Mouse (Mus musculus) CH12.LX (cell line): ENCODE data around the gene Itgb7. TPM values are rescaled to one million over a fixed set of nuclear protein-coding genes. Genes with fewer than 3 reads are reported as not detected.

Experiments
- DNase-seq: peaks from one replicate; pipeline ENCODE4 v3.0.0-alpha.2; 2013; ENCODE audit errors: extremely low read depth
- H3K27ac ChIP-seq: 2 replicates; pipeline ENCODE4 v1.5.1; 2012; ENCODE audit warnings: low read depth, mild to moderate bottlenecking, control low read depth, moderate library complexity; ENCODE audit not compliant: insufficient read depth
- H3K27me3 ChIP-seq: replicated peaks from 2 replicates; pipeline ENCODE3; 2012; ENCODE audit warnings: inconsistent platforms
- H3K36me3 ChIP-seq, 2 experiments: replicated peaks in 1 of 2; 2 replicates each; pipeline versions ENCODE3 to v1.6.1; 2012; ENCODE audit warnings: inconsistent platforms in 1 of 2, low read length in 1 of 2, mild to moderate bottlenecking in 1 of 2, mixed read lengths in 1 of 2, moderate library complexity in 1 of 2; ENCODE audit not compliant: control insufficient read depth in 1 of 2, insufficient read depth in 1 of 2
- H3K4me1 ChIP-seq, 2 experiments: 2 replicates each; pipeline ENCODE4 v1.6.1; 2012; ENCODE audit warnings: inconsistent platforms in 1 of 2, moderate library complexity in 1 of 2; ENCODE audit not compliant: insufficient read depth in 2 of 2, control insufficient read depth in 1 of 2
- H3K4me2 ChIP-seq: 2 replicates; pipeline ENCODE4 v1.6.1; 2012; ENCODE audit warnings: low read depth, mild to moderate bottlenecking, control low read depth; ENCODE audit not compliant: poor library complexity, insufficient read depth, severe bottlenecking
- H3K4me3 ChIP-seq, 3 experiments: fragments of 150-350 bp in 1 of 3; sonication (generic) in 1 of 3; replicated peaks in 1 of 3; 2 replicates each; pipeline versions ENCODE3 to v1.5.1; 2011 to 2012; ENCODE audit warnings: low read depth in 2 of 3, low read length in 2 of 3, mild to moderate bottlenecking in 2 of 3, moderate library complexity in 2 of 3, control low read depth in 1 of 3, improper control_type of control experiment in 1 of 3, inconsistent platforms in 1 of 3, mixed read lengths in 1 of 3; ENCODE audit not compliant: poor library complexity in 1 of 3
- H3K79me2 ChIP-seq: replicated peaks from 2 replicates; pipeline ENCODE4 v1.6.1; 2012; ENCODE audit warnings: mild to moderate bottlenecking, moderate library complexity; ENCODE audit not compliant: control insufficient read depth, poor library complexity, insufficient read depth, severe bottlenecking; ENCODE audit errors: extremely low read depth
- H3K9ac ChIP-seq: 2 replicates; pipeline ENCODE4 v1.6.1; 2012; ENCODE audit warnings: low read depth, mild to moderate bottlenecking, control low read depth, moderate library complexity; ENCODE audit not compliant: insufficient read depth
- H3K9me3 ChIP-seq: replicated peaks from 2 replicates; pipeline ENCODE3; 2012; ENCODE audit warnings: low read length, inconsistent platforms, mixed read lengths
- BHLHE40 ChIP-seq: IDR thresholded peaks from 2 replicates; pipeline ENCODE4 v1.6.1; 2011; ENCODE audit warnings: mild to moderate bottlenecking, low read depth, low read length, improper control_type of control experiment
- CHD1 ChIP-seq: IDR thresholded peaks from 2 replicates; pipeline ENCODE4 v1.6.1; 2012; ENCODE audit warnings: low read depth, low read length, improper control_type of control experiment, inconsistent platforms
- CHD2 ChIP-seq: IDR thresholded peaks from 2 replicates; pipeline ENCODE4 v1.6.1; 2011; ENCODE audit warnings: low read length, improper control_type of control experiment
- CTCF ChIP-seq, 2 experiments: IDR thresholded peaks in 1 of 2; conservative IDR thresholded peaks in 1 of 2; 2 replicates each; pipeline ENCODE4 v1.5.1; 2011 to 2012; ENCODE audit warnings: low read depth in 2 of 2, low read length in 2 of 2, improper control_type of control experiment in 1 of 2, inconsistent platforms in 1 of 2, mild to moderate bottlenecking in 1 of 2, moderate library complexity in 1 of 2
- ELF1 ChIP-seq: IDR thresholded peaks from 2 replicates; pipeline ENCODE4 v1.6.1; 2014; ENCODE audit warnings: low read depth, mild to moderate bottlenecking, inconsistent platforms, low read length, improper control_type of control experiment
- ETS1 ChIP-seq: conservative IDR thresholded peaks from 2 replicates; pipeline ENCODE4 v1.6.1; 2012; ENCODE audit warnings: low read depth, mild to moderate bottlenecking, inconsistent platforms, low read length, improper control_type of control experiment, moderate library complexity
- HCFC1 ChIP-seq: IDR thresholded peaks from 2 replicates; pipeline ENCODE4 v1.6.1; 2012; ENCODE audit warnings: low read depth, mild to moderate bottlenecking, inconsistent platforms, low read length, improper control_type of control experiment
- IRF4 ChIP-seq: IDR thresholded peaks from 2 replicates; pipeline ENCODE4 v1.6.1; 2014; ENCODE audit warnings: low read depth, mild to moderate bottlenecking, inconsistent platforms, low read length, improper control_type of control experiment
- JUND ChIP-seq: conservative IDR thresholded peaks from 2 replicates; pipeline ENCODE4 v1.6.1; 2011; ENCODE audit warnings: low read depth, low read length, improper control_type of control experiment
- KAT2A ChIP-seq: IDR thresholded peaks from 2 replicates; pipeline ENCODE4 v1.6.1; 2012; ENCODE audit warnings: low read length, improper control_type of control experiment, inconsistent platforms; ENCODE audit not compliant: insufficient replicate concordance
- MAFK ChIP-seq: IDR thresholded peaks from 2 replicates; pipeline ENCODE4 v1.6.1; 2011; ENCODE audit warnings: low read length, improper control_type of control experiment; ENCODE audit not compliant: insufficient replicate concordance
- MAZ ChIP-seq: IDR thresholded peaks from 2 replicates; pipeline ENCODE4 v1.6.1; 2012; ENCODE audit warnings: low read depth, mild to moderate bottlenecking, inconsistent platforms, low read length, improper control_type of control experiment, moderate library complexity
- MXI1 ChIP-seq: IDR thresholded peaks from 2 replicates; pipeline ENCODE4 v1.6.1; 2011; ENCODE audit warnings: mild to moderate bottlenecking, low read depth, low read length, improper control_type of control experiment
- MYC ChIP-seq: IDR thresholded peaks from 2 replicates; pipeline ENCODE4 v1.6.1; 2011; ENCODE audit warnings: low read depth, mild to moderate bottlenecking, improper control_type of control experiment, low read length
- NELFE ChIP-seq: IDR thresholded peaks from 2 replicates; pipeline ENCODE4 v1.6.1; 2011; ENCODE audit warnings: low read depth, low read length, improper control_type of control experiment
- NRF1 ChIP-seq: IDR thresholded peaks from 2 replicates; pipeline ENCODE4 v1.6.1; 2014; ENCODE audit warnings: low read depth, mild to moderate bottlenecking, inconsistent platforms, low read length, improper control_type of control experiment, moderate library complexity
- PAX5 ChIP-seq: IDR thresholded peaks from 2 replicates; pipeline ENCODE4 v1.6.1; 2012; ENCODE audit warnings: low read length, inconsistent platforms, mixed read lengths
- POLR2A ChIP-seq: IDR thresholded peaks from 2 replicates; pipeline ENCODE4 v1.6.1; 2011; ENCODE audit warnings: low read depth, mild to moderate bottlenecking, improper control_type of control experiment, low read length
- POLR2AphosphoS2 ChIP-seq: IDR thresholded peaks from 2 replicates; pipeline ENCODE4 v1.6.1; 2011; ENCODE audit warnings: low read depth, low read length, improper control_type of control experiment
- RAD21 ChIP-seq: IDR thresholded peaks from 2 replicates; pipeline ENCODE4 v1.6.1; 2011; ENCODE audit warnings: low read depth, mild to moderate bottlenecking, low read length, improper control_type of control experiment, moderate library complexity
- RCOR1 ChIP-seq: conservative IDR thresholded peaks from 2 replicates; pipeline ENCODE4 v1.6.1; 2012; ENCODE audit warnings: low read depth, mild to moderate bottlenecking, inconsistent platforms, low read length, improper control_type of control experiment
- SIN3A ChIP-seq: IDR thresholded peaks from 2 replicates; pipeline ENCODE4 v1.6.1; 2012; ENCODE audit warnings: low read length, improper control_type of control experiment, inconsistent platforms
- SMC3 ChIP-seq: IDR thresholded peaks from 2 replicates; pipeline ENCODE4 v1.6.1; 2011; ENCODE audit warnings: low read depth, low read length, improper control_type of control experiment
- TBP ChIP-seq: conservative IDR thresholded peaks from 2 replicates; pipeline ENCODE4 v1.6.1; 2011; ENCODE audit warnings: low read depth, low read length, improper control_type of control experiment
- UBTF ChIP-seq: IDR thresholded peaks from 2 replicates; pipeline ENCODE4 v1.6.1; 2012; ENCODE audit warnings: low read depth, mild to moderate bottlenecking, inconsistent platforms, low read length, improper control_type of control experiment, moderate library complexity
- USF2 ChIP-seq: conservative IDR thresholded peaks from 2 replicates; pipeline ENCODE4 v1.6.1; 2011; ENCODE audit warnings: low read depth, low read length, improper control_type of control experiment
- ZC3H11A ChIP-seq: IDR thresholded peaks from 2 replicates; pipeline ENCODE4 v1.6.1; 2012; ENCODE audit warnings: low read depth, mild to moderate bottlenecking, inconsistent platforms, low read length, improper control_type of control experiment
- ZKSCAN1 ChIP-seq: IDR thresholded peaks from 2 replicates; pipeline ENCODE4 v1.6.1; 2012; ENCODE audit warnings: low read depth, inconsistent platforms, low read length, improper control_type of control experiment, borderline replicate concordance
- ZMIZ1 ChIP-seq: IDR thresholded peaks from 2 replicates; pipeline ENCODE4 v1.6.1; 2012; ENCODE audit warnings: low read depth, mild to moderate bottlenecking, inconsistent platforms, low read length, improper control_type of control experiment
- ZNF384 ChIP-seq: IDR thresholded peaks from 2 replicates; pipeline ENCODE4 v1.6.1; 2012; ENCODE audit warnings: low read depth, low read length, improper control_type of control experiment, inconsistent platforms
- dilution Hi-C: fragments of 300-500 bp; cut with MboI; formaldehyde crosslinking; loops from 2 replicates; pipeline ENCODE4 v1.14.3; 2020; ENCODE audit warnings: low sequenced_read_pairs; ENCODE audit not compliant: extremely low pct_unique_long_range_greater_than_20kb, extremely low pct_ligation_motif_present
- in situ Hi-C: fragments of 300-500 bp; cut with MboI; formaldehyde crosslinking; loops from 3 replicates; pipeline ENCODE4 v1.14.3; 2019; ENCODE audit warnings: low sequenced_read_pairs, low pct_ligation_motif_present, low pct_unique_long_range_greater_than_20kb, mixed read lengths
- polyA plus RNA-seq: library from polyadenylated mRNA; unstranded; fragments of >175 nt; gene quantifications from 2 replicates; pipeline ENCODE4 v1.2.1, GENCODE M21; 2012; ENCODE audit warnings: low read depth; ENCODE audit not compliant: insufficient read length
- total RNA-seq, 2 experiments: library from RNA; depleted of rRNA; stranded (reverse); fragments of 300-350 nt in 1 of 2; fragments of >200 nt in 1 of 2; gene quantifications; 2 replicates each; pipeline ENCODE4 v1.2.3; 2012 to 2014

Itgb7 gene
- total and polyA plus RNA-seq, 3 experiments, result 1.8 to 17.7 (median 2.8) TPM

DNA sequence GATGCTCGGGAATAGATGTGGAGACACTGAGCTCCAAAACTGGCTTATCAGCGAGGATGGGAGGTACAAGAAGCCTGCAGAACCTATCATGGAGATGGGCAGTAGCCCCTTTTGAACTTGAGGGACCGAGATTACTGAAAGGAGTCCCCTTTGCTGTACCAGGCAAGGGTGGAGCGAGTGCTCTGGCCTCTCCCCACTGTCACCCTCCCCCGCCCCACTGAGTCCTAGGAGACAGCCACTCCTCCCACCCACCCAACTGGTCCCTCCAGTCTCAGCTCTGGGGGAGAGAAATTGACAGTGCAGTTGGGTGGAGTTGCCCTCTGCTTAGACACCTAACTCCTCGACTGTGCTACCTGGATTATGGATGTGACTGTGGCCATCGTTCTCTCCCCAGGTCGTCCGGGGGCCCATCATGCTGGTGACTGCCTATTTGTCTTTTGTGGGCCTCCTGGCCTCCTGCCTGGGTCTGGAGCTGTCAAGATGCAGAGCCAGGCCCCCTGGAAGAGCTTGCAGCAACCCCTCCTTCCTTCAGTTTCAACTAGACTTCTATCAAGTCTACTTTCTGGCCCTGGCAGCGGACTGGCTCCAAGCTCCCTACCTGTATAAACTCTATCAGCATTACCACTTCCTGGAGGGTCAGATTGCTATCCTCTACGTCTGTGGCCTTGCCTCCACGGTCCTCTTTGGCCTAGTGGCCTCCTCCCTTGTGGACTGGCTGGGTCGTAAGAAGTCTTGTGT, 48.2 kb upstream of the Itgb7 start:
- dilution Hi-C loops, result no loop called here
- H3K27ac ChIP-seq, result peak overlapping the region; percentile 63
- peaks cover 13% of the 10 kb centered on the region; the same call in 1 of the 2 replicates for H3K79me2 ChIP-seq
- no peak for DNase-seq
- peak overlapping the region; percentile 83 for H3K9ac ChIP-seq
- H3K4me3 ChIP-seq, result peak overlapping the region; percentile 70 to 85 (median 74)
- no peaks in the 10 kb centered on the region for H3K27me3 ChIP-seq
- in situ Hi-C loops, result loop anchor here (5.0 kb wide), 1 partner anchor 37 kb away; no protein-coding TSS in a partner anchor
- no peak for TF ChIP-seq MXI1
- no peaks in the 10 kb centered on the region for H3K9me3 ChIP-seq
- H3K4me2 ChIP-seq, result peak overlapping the region; percentile 67
- H3K4me1 ChIP-seq, result peaks cover 12 to 19% of the 10 kb centered on the region in 2 experiments
- peaks cover 21 to 32% of the 10 kb centered on the region in 2 experiments for H3K36me3 ChIP-seq

DNA sequence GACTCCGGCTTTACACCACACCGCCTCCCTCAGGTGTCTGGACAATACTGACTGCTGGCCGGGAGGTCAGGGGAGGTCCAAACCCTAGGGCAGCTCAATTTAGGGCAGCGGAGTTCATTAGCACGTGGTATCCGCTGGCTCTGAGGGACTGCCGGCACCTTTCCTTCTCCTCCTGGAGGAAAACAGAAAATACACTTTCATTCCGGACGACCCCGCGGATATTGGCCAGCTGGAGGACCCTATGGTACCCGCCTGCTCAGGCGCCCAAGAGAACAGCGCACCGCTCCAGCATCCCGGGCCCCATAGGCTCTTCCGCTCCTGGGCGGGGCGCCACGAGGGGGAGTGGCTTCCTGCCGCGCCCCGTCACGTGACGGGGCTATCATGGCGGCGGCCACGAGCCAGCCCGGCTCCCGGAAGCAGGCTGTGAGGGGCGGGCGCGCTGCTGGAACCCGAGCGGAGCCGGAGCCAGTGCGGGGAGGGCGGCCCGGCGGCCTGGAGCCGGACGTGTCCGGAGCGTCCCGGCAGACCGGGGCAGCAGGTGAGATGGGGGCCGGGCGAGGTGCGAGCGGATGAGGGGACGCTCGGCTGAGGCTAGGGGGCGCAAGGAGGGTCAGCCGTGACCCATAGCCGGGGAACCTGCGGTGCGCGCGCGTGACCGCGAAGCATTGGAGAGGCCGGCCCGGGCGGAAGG, 47.5 kb upstream of the Itgb7 start, which contains the start of gene Mfsd5:
Mfsd5 (plus strand) TSS at position 363 of the 691 bp plus-strand sequence.
- peak; percentile 93 for DNase-seq
- Histone ChIP-seq H3K4me1 (peaks cover 12 to 19% of the 10 kb centered on the region in 2 experiments), H3K4me2 (peak within 1 kb of the TSS; percentile 67), H3K27ac (peak within 1 kb of the TSS; percentile 63), H3K36me3 (peaks cover 21 to 32% of the 10 kb centered on the region in 2 experiments), H3K79me2 (peaks cover 13% of the 10 kb centered on the region; the same call in 1 of the 2 replicates), H3K9me3 (no peaks in the 10 kb centered on the region), H3K4me3 (peak within 1 kb of the TSS; percentile 74 to 87 (median 85)), H3K27me3 (no peaks in the 10 kb centered on the region), H3K9ac (peak within 1 kb of the TSS; percentile 83)
- in situ Hi-C loops (no loop called here), dilution Hi-C loops (no loop called here)
- TF ChIP-seq PAX5 (no peak), ZC3H11A (no peak), JUND (no peak), IRF4 (peak; percentile 59; the same call in 1 of the 2 replicates), MYC (no peak; the same call in none of the 2 replicates), NELFE (peak; percentile 93), ELF1 (peak; percentile 98), POLR2A (peak; percentile 97), BHLHE40 (peak; percentile 96), USF2 (peak; percentile 96), MAFK (no peak), CTCF (conservative IDR thresholded peaks at IDR 0.05 in 1 of 2, IDR thresholded peaks at IDR 0.05 in 1 of 2; ENCODE audit: low read depth in 2 of 2, low read length in 2 of 2) (peak in 1 of 2 experiments; percentile 58; a peak in 2 of 4 replicates), CHD2 (no peak), RAD21 (peak; percentile 34), MAZ (no peak), HCFC1 (peak; percentile 82), ZKSCAN1 (no peak), POLR2AphosphoS2 (peak; percentile 82; the same call in 1 of the 2 replicates), TBP (0 out of 2 replicates have a peak, but pooled peaks have one; percentile 41), UBTF (peak; percentile 98), CHD1 (no peak; the same call in 1 of the 2 replicates), ZNF384 (no peak), ETS1 (no peak; the same call in none of the 2 replicates), MXI1 (peak; percentile 94), SIN3A (peak; percentile 94), SMC3 (no peak), ZMIZ1 (peak; percentile 94), KAT2A (0 out of 2 replicates have a peak, but pooled peaks have one; percentile 64), NRF1 (peak; percentile 64), RCOR1 (0 out of 2 replicates have a peak, but pooled peaks have one; percentile 68)
